Mouse (Mus musculus): ENCODE data around the gene Atp6v1e2.

Gene Atp6v1e2

DNA sequence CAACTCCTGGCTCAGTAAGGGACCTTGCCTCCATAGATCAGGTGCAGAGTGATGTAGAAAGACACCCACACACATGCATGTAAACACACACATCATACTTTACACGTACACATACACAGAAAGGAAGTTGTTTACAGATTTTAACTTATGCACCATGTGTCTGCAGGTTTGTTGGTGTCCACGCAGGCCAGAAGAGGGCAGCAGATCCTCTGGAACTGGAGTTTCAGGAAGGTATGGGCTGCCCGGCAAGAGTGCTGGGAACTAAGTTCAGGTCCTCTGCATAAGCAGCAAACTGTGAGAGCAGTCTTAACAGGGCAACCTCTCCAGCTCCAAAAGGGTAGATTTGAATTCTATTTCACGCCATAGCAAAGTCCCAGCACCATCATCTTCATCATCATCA, 32.2 kb downstream of the Atp6v1e2 start:
- DNase-seq (ENCODE audit: low spot score): no peak

- no peak for DNase-seq (ENCODE audit: low spot score)
Observed at GRCm38 (mm10) chr17:86913003-86913607, 34.6 kb downstream of the Atp6v1e2 start.

- no peak for DNase-seq (ENCODE audit: low spot score)
Observed at GRCm38 (mm10) chr17:86911261-86911660, 36.4 kb downstream of the Atp6v1e2 start.

- DNase-seq (ENCODE audit: low spot score): no peak
Observed at GRCm38 (mm10) chr17:86909733-86910495, 37.8 kb downstream of the Atp6v1e2 start.

GRCm38 (mm10) chr17:86908316-86908715, 39.4 kb downstream of the Atp6v1e2 start:
- no peak for DNase-seq (ENCODE audit: low spot score)

- no peak for DNase-seq (ENCODE audit: low spot score)
Observed at GRCm38 (mm10) chr17:86907092-86907491, 40.6 kb downstream of the Atp6v1e2 start.

DNA sequence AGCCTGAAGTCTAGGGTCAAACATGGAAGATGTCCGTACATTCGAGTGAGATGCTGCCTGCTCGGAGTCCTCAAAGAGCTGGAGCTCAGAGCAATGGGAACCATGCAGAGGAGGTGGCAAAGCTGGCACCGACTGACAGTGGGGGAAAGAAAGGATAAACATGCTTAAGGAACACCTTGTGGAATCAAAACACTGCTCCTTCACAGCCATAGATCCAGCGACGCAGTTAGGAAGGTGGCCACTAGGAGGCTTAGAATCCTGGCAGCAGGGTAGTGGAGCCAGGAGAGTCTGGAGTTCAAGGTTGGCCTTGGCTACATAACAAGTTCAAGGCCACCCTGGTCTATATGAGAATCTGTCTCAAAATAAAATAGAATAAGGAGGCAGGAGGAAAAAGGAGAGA, 41.1 kb downstream of the Atp6v1e2 start:
- no peak for DNase-seq (ENCODE audit: low spot score)

GRCm38 (mm10) chr17:86906136-86906461, 41.6 kb downstream of the Atp6v1e2 start:
- DNase-seq (ENCODE audit: low spot score): peak; percentile 89

GRCm38 (mm10) chr17:86905297-86906135, 42.2 kb downstream of the Atp6v1e2 start:
- DNase-seq (ENCODE audit: low spot score): peak; percentile 36

GRCm38 (mm10) chr17:86904206-86904605, 43.5 kb downstream of the Atp6v1e2 start:
- no peak for DNase-seq (ENCODE audit: low spot score)

- no peak for DNase-seq (ENCODE audit: low spot score)
Observed at GRCm38 (mm10) chr17:86903596-86903995, 44.1 kb downstream of the Atp6v1e2 start.

DNA sequence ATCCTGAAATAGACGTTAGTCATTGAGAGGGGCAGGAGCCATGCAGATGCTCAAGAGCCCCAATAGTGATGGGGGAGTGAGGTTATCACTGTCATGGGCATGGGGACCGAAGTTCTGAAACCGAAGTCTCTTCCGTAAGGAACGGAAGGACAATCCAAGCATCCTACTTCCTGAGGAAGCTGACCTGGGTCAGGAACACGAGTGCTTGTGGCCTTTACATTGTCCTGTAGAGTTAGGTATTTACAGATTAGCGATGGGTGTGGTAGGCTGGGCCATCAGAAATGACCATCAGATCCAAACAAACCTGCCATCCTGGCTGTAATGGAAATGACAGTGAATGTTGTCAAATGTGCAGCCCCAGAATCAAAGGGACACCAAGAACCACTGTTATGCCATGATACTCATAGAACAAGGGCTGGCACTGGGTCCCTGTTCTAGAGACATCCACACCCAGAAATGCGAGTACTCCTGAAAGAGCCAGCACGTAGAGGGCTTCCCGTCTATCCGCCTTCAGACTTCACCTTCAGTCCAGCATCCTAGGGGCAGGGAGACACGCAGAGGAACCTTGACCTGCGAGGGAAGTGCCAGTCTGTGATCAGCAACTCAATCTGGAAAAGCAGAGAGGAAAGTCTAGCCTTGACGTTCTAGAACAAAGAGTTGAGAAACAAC, 45.2 kb downstream of the Atp6v1e2 start:
- DNase-seq (ENCODE audit: low spot score): no peak

DNA sequence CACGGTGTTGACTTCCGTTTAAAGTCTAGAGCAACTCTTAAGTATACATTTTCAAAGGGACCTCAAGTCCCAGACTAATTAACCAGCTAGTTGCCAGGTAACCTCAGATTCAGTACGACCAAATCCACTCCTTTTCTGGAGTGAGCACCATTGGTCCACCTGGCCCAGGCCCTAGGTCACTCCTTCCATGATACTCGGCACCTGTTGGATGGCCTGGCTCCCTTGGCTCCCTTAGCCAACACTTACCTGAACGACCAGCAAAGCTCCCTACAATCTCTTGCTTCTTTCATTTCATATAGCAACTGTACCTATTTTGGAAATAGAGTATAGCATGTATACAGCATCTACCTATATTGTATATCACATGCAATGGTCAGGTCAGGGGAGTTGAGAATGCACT, 47.1 kb downstream of the Atp6v1e2 start:
- no peak for DNase-seq (ENCODE audit: low spot score)

DNA sequence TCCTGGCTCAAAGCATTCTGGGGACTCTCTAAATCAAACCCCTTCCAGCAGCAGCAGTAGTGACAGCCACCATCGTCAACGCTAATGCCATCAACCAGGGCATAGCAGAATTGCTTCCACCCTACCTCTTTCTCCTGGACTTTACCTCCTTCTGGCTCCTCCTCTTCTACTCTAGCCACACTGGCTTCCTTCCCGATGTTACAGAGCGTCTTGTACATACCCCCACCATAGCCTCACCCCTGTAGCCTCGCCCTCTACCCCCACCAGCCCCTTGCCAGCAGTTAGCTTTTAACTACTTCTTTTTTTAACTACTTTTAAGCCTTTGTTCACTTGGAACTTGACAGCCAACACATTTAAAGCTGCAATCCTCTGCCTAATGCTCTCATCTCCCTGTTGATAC, 47.9 kb downstream of the Atp6v1e2 start:
- no peak for DNase-seq (ENCODE audit: low spot score)

- no peak for DNase-seq (ENCODE audit: low spot score)
Observed at GRCm38 (mm10) chr17:86897486-86898165, 50.1 kb downstream of the Atp6v1e2 start.

- DNase-seq (ENCODE audit: low spot score): no peak
Observed at GRCm38 (mm10) chr17:86895191-86895590, 52.5 kb downstream of the Atp6v1e2 start.
